Mouse (Mus musculus): ENCODE measurements around the gene Nr4a3. TPM values are rescaled to one million over a fixed set of nuclear protein-coding genes. Genes with fewer than 3 reads are reported as not detected.

Gene Nr4a3
- 0.58 and 0.65 TPM in 2 replicates for polyA plus RNA-seq (2014; fragmentation: Nextera tagmentation; extraction: Ambion mirVana)

DNA sequence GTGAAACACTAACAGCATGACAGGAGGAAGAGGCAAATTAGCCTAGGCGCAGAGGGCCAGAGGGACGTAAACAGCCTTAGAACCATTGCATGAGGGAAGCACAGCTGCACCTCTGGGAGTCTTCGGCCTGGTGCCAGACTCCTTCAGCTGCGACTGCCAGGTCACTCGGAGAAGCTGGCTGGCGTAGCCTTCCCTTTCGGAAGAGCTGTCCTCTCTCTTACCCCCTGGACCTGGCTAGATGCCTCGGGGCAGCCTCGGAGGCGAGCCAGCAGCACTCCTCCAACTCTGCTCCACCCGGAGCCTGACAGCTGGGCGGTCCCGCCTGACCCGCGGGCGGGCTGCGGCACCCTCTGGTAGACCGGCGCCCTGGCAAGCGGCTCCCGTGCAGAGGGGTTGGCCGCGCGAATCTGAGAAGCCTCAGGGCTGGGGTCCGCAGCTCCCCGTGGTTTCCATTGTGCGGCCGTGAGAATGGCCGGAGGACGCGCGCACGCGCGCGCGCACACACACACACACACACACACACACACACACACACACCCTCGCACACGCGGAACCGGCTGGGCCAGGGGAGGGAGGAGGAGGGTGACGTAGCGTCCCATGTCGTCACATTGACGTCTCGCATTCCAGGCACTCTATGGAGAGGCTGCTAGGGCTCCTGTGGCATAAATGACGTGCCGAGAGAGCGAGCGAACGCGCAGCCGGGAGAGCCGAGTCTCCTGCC is at the start of gene Nr4a3:
TSS of gene Nr4a3 (plus strand) at position 663 of the 721 bp plus-strand sequence.
- WGBS: 1% methylated on average over 13 of the region's 54 CpGs
- Histone ChIP-seq H3K4me2 (ENCODE audit: low read depth, low read length) (peak within 1 kb of the TSS; percentile 97), H3K9me3 (ENCODE audit: control insufficient read depth, low read length) (no peaks in the 10 kb centered on the region), H3K27me3 (replicated peaks; ENCODE audit: control insufficient read depth, insufficient read depth, low read length) (peaks cover 35% of the 10 kb centered on the region), H3K4me3 (ENCODE audit: low read depth, low read length) (peak within 1 kb of the TSS; percentile 55), H3K36me3 (ENCODE audit: control insufficient read depth, insufficient read depth, low read length) (no peaks in the 10 kb centered on the region), H3K9ac (ENCODE audit: low read depth, low read length) (peak within 1 kb of the TSS; percentile 82), H3K27ac (replicated peaks; ENCODE audit: low read depth, low read length) (peak within 1 kb of the TSS; percentile 96), H3K4me1 (ENCODE audit: control insufficient read depth, insufficient read depth, low read length) (peaks cover 25% of the 10 kb centered on the region)
- DNase-seq (ENCODE audit: low spot score) (peak; percentile 94), ATAC-seq (ENCODE audit: low read depth) (peak; percentile 66)

- DNase-seq (ENCODE audit: low spot score) (no peak), ATAC-seq (ENCODE audit: low read depth) (no peak)
- H3K4me3 ChIP-seq (ENCODE audit: low read depth, low read length): no peak overlapping the region
- no peaks in the 10 kb centered on the region for H3K9me3 ChIP-seq (ENCODE audit: control insufficient read depth, low read length)
- H3K27ac ChIP-seq (replicated peaks; ENCODE audit: low read depth, low read length): no peak overlapping the region
- H3K4me2 ChIP-seq (ENCODE audit: low read depth, low read length): no peak overlapping the region
- H3K4me1 ChIP-seq (ENCODE audit: control insufficient read depth, insufficient read depth, low read length): no peaks in the 10 kb centered on the region
- WGBS: 86% methylated on average over 4 of the region's 4 CpGs
- H3K9ac ChIP-seq (ENCODE audit: low read depth, low read length): no peak overlapping the region
- H3K36me3 ChIP-seq (ENCODE audit: control insufficient read depth, insufficient read depth, low read length): no peaks in the 10 kb centered on the region
- H3K27me3 ChIP-seq (replicated peaks; ENCODE audit: control insufficient read depth, insufficient read depth, low read length): no peaks in the 10 kb centered on the region
Measured at GRCm38 (mm10) chr4:48002969-48003368, 42.0 kb upstream of the Nr4a3 start.

- Histone ChIP-seq H3K4me1 (ENCODE audit: control insufficient read depth, insufficient read depth, low read length) (no peaks in the 10 kb centered on the region), H3K36me3 (ENCODE audit: control insufficient read depth, insufficient read depth, low read length) (no peaks in the 10 kb centered on the region), H3K4me3 (ENCODE audit: low read depth, low read length) (no peak overlapping the region), H3K4me2 (ENCODE audit: low read depth, low read length) (no peak overlapping the region), H3K9ac (ENCODE audit: low read depth, low read length) (no peak overlapping the region), H3K27me3 (replicated peaks; ENCODE audit: control insufficient read depth, insufficient read depth, low read length) (no peaks in the 10 kb centered on the region), H3K27ac (replicated peaks; ENCODE audit: low read depth, low read length) (no peak overlapping the region), H3K9me3 (ENCODE audit: control insufficient read depth, low read length) (no peaks in the 10 kb centered on the region)
- DNase-seq (ENCODE audit: low spot score) (no peak), ATAC-seq (ENCODE audit: low read depth) (no peak)
- WGBS: 94% methylated on average over 3 of the region's 3 CpGs
Measured at GRCm38 (mm10) chr4:48003456-48003855, 41.5 kb upstream of the Nr4a3 start.

DNA sequence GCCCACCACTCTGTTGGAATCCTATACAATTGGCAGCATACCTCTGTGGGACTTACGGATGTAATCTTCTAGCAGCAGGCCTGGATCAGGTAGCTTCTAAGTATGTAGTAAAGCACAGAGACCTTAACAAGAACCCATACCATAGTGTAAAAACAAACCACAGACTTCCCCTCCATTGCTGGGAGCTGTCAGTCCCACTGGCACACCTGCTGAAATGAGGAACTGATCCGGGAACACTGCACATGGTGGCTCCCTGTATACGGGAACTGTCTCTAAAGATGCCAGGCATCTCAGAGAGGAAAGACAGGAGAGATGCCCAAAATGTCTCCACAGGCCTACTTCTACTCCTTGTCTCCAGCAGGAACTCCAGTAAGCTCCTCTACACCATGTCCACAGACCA is 38.6 kb upstream of the Nr4a3 start:
- Histone ChIP-seq H3K9ac (ENCODE audit: low read depth, low read length) (no peak overlapping the region), H3K27ac (replicated peaks; ENCODE audit: low read depth, low read length) (no peak overlapping the region), H3K27me3 (replicated peaks; ENCODE audit: control insufficient read depth, insufficient read depth, low read length) (no peaks in the 10 kb centered on the region), H3K9me3 (ENCODE audit: control insufficient read depth, low read length) (no peaks in the 10 kb centered on the region), H3K4me3 (ENCODE audit: low read depth, low read length) (no peak overlapping the region), H3K4me1 (ENCODE audit: control insufficient read depth, insufficient read depth, low read length) (no peaks in the 10 kb centered on the region), H3K36me3 (ENCODE audit: control insufficient read depth, insufficient read depth, low read length) (no peaks in the 10 kb centered on the region), H3K4me2 (ENCODE audit: low read depth, low read length) (no peak overlapping the region)
- ATAC-seq (ENCODE audit: low read depth) (no peak), DNase-seq (ENCODE audit: low spot score) (no peak)
- 87% methylated on average over 3 of the region's 3 CpGs for WGBS

DNA sequence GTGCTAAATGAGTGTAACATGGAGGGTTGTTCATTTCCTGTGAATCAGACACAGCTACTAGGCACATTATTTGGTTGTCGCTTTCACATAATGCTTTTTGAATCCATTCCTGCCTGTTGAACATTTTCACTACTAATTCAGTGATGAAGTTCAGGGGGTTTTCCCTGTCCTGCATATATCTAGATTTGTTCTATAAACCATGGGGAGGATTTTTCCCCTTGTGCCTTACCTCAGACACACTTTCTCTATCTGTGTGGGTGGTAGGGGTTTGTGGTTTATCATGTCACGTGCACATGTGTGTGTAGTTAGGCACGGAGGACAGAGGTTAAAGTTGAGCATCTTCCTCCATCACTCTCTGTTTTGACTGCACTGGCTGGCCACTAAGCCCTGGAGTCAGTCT is 32.7 kb upstream of the Nr4a3 start:
- Histone ChIP-seq H3K9me3 (ENCODE audit: control insufficient read depth, low read length) (no peaks in the 10 kb centered on the region), H3K4me3 (ENCODE audit: low read depth, low read length) (no peak overlapping the region), H3K27me3 (replicated peaks; ENCODE audit: control insufficient read depth, insufficient read depth, low read length) (no peaks in the 10 kb centered on the region), H3K27ac (replicated peaks; ENCODE audit: low read depth, low read length) (no peak overlapping the region), H3K4me1 (ENCODE audit: control insufficient read depth, insufficient read depth, low read length) (no peaks in the 10 kb centered on the region), H3K4me2 (ENCODE audit: low read depth, low read length) (no peak overlapping the region), H3K36me3 (ENCODE audit: control insufficient read depth, insufficient read depth, low read length) (no peaks in the 10 kb centered on the region), H3K9ac (ENCODE audit: low read depth, low read length) (no peak overlapping the region)
- 74% methylated on average over 3 of the region's 3 CpGs for WGBS
- DNase-seq (ENCODE audit: low spot score) (no peak), ATAC-seq (ENCODE audit: low read depth) (no peak)

DNA sequence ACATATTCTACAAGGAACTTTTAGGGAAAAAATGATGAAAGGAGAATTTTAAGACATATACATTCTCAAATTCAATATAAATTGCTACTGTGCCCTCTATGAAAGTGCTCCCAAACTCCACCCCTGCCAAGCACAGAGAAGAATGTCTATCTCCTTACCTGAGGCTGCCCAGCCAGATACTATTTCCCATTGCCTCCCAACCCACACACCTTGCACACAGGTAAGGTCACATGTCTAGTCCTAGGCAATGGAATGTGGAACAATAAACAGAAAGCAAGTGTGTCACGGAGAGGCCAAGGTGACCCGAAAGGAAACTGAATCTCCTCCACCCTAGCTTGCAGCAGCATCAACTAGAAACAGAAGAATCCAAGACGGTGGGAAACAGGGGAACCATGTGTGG is 22.0 kb upstream of the Nr4a3 start:
- no peak overlapping the region for H3K4me3 ChIP-seq (ENCODE audit: low read depth, low read length)
- H3K4me1 ChIP-seq (ENCODE audit: control insufficient read depth, insufficient read depth, low read length): no peaks in the 10 kb centered on the region
- H3K9ac ChIP-seq (ENCODE audit: low read depth, low read length): no peak overlapping the region
- no peak overlapping the region for H3K4me2 ChIP-seq (ENCODE audit: low read depth, low read length)
- no peaks in the 10 kb centered on the region for H3K36me3 ChIP-seq (ENCODE audit: control insufficient read depth, insufficient read depth, low read length)
- no peaks in the 10 kb centered on the region for H3K27me3 ChIP-seq (replicated peaks; ENCODE audit: control insufficient read depth, insufficient read depth, low read length)
- ATAC-seq (ENCODE audit: low read depth) (no peak), DNase-seq (ENCODE audit: low spot score) (no peak)
- 72% methylated on average over 3 of the region's 3 CpGs for WGBS
- H3K9me3 ChIP-seq (ENCODE audit: control insufficient read depth, low read length): no peaks in the 10 kb centered on the region
- no peak overlapping the region for H3K27ac ChIP-seq (replicated peaks; ENCODE audit: low read depth, low read length)

DNA sequence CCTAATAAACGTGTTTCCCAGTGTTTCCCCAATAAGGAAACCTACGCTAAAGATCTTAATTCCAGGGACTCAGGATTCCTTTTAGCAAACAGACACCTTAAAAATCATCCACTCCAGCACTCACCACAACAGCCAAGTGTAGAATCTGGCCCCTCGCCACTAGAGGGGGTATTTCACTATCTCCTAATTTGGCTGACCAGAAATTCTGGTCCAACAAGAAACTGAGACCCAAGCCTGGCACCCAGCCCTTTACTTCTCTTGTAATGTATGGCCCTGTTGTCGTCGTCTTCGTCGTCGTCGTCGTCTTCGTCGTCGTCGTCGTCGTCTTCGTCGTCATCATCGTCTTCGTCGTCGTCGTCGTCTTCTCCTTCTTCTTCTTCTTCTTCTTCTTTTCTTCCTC is 15.3 kb upstream of the Nr4a3 start:
- Histone ChIP-seq H3K36me3 (ENCODE audit: control insufficient read depth, insufficient read depth, low read length) (no peaks in the 10 kb centered on the region), H3K27me3 (replicated peaks; ENCODE audit: control insufficient read depth, insufficient read depth, low read length) (no peaks in the 10 kb centered on the region), H3K4me1 (ENCODE audit: control insufficient read depth, insufficient read depth, low read length) (no peaks in the 10 kb centered on the region), H3K9ac (ENCODE audit: low read depth, low read length) (no peak overlapping the region), H3K4me3 (ENCODE audit: low read depth, low read length) (no peak overlapping the region), H3K4me2 (ENCODE audit: low read depth, low read length) (no peak overlapping the region), H3K9me3 (ENCODE audit: control insufficient read depth, low read length) (no peaks in the 10 kb centered on the region), H3K27ac (replicated peaks; ENCODE audit: low read depth, low read length) (no peak overlapping the region)
- DNase-seq (ENCODE audit: low spot score): peak; percentile 52
- 62% methylated on average over 24 of the region's 24 CpGs for WGBS
- ATAC-seq (ENCODE audit: low read depth): no peak

DNA sequence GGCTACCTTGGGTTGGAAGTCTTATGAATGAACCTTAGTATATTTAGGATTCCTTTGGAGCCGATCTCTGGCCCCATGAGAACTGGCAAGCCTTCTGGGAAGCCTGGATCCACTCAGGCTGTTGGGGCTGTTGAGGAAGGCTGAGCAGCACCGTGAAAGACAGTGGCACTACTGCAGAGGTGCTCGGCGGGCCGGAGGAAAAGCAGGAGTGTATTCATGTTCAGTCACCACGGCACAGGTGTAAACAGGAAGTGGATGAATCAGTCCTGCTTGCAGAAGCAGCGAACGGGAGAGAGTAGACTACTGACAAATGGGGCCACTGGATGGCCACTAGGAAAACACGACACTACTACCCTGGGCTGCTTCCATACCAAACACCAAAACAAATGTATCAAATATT is 10.7 kb upstream of the Nr4a3 start:
- Histone ChIP-seq H3K27me3 (replicated peaks; ENCODE audit: control insufficient read depth, insufficient read depth, low read length) (no peaks in the 10 kb centered on the region), H3K4me3 (ENCODE audit: low read depth, low read length) (no peak overlapping the region), H3K9me3 (ENCODE audit: control insufficient read depth, low read length) (no peaks in the 10 kb centered on the region), H3K4me2 (ENCODE audit: low read depth, low read length) (no peak overlapping the region), H3K27ac (replicated peaks; ENCODE audit: low read depth, low read length) (no peak overlapping the region), H3K9ac (ENCODE audit: low read depth, low read length) (no peak overlapping the region), H3K4me1 (ENCODE audit: control insufficient read depth, insufficient read depth, low read length) (peaks cover 11% of the 10 kb centered on the region), H3K36me3 (ENCODE audit: control insufficient read depth, insufficient read depth, low read length) (no peaks in the 10 kb centered on the region)
- WGBS: 66% methylated on average over 9 of the region's 9 CpGs
- no peak for DNase-seq (ENCODE audit: low spot score)
- no peak for ATAC-seq (ENCODE audit: low read depth)

- WGBS: 31% methylated on average over 4 of the region's 4 CpGs
- H3K9ac ChIP-seq (ENCODE audit: low read depth, low read length): no peak overlapping the region
- H3K4me3 ChIP-seq (ENCODE audit: low read depth, low read length): no peak overlapping the region
- DNase-seq (ENCODE audit: low spot score): peak; percentile 65
- H3K4me1 ChIP-seq (ENCODE audit: control insufficient read depth, insufficient read depth, low read length): peaks cover 15% of the 10 kb centered on the region
- no peaks in the 10 kb centered on the region for H3K36me3 ChIP-seq (ENCODE audit: control insufficient read depth, insufficient read depth, low read length)
- H3K4me2 ChIP-seq (ENCODE audit: low read depth, low read length): no peak overlapping the region
- H3K27ac ChIP-seq (replicated peaks; ENCODE audit: low read depth, low read length): peak overlapping the region; percentile 70
- ATAC-seq (ENCODE audit: low read depth): peak; percentile 31; the same call in 1 of the 2 replicates
- no peaks in the 10 kb centered on the region for H3K9me3 ChIP-seq (ENCODE audit: control insufficient read depth, low read length)
- no peaks in the 10 kb centered on the region for H3K27me3 ChIP-seq (replicated peaks; ENCODE audit: control insufficient read depth, insufficient read depth, low read length)
Measured at GRCm38 (mm10) chr4:48037646-48038045, 7.3 kb upstream of the Nr4a3 start.
